Mouse (Mus musculus) midbrain, postnatal 0 days (tissue): ENCODE results near the gene Mybpc2. TPM values are rescaled to one million over a fixed set of nuclear protein-coding genes. Genes with fewer than 3 reads are reported as not detected.

Experiments used
- ATAC-seq: fragments of 200-750 bp; cut with Nextera tagmentation; 2 replicates; pipeline ENCODE4 v1.8.0; 2017; ENCODE audit warnings: moderate number of reproducible peaks, mild to moderate bottlenecking, moderate TSS enrichment, moderate library complexity; ENCODE audit not compliant: low FRiP score
- DNase-seq: peaks from one replicate; pipeline ENCODE4 v3.0.0-alpha.2; 2015; ENCODE audit warnings: low spot score
- H3K27ac ChIP-seq: fragments of 300-500 bp; sonication (generic); 2 replicates; pipeline ENCODE4 v1.5.1; 2014; ENCODE audit warnings: low read depth, mild to moderate bottlenecking, low read length, mixed read lengths
- H3K27me3 ChIP-seq: fragments of 300-500 bp; sonication (generic); 2 replicates; pipeline ENCODE4 v1.6.1; 2014; ENCODE audit warnings: low read length, control low read depth, mixed read lengths; ENCODE audit not compliant: insufficient read depth
- H3K36me3 ChIP-seq: fragments of 300-500 bp; sonication (generic); 2 replicates; pipeline ENCODE4 v1.6.1; 2014; ENCODE audit warnings: low read length, control low read depth, mixed read lengths; ENCODE audit not compliant: insufficient read depth
- H3K4me1 ChIP-seq: fragments of 300-500 bp; sonication (generic); 2 replicates; pipeline ENCODE4 v1.6.1; 2014; ENCODE audit warnings: mild to moderate bottlenecking, control low read depth, antibody characterized with exemption, low read length, mixed read lengths; ENCODE audit not compliant: insufficient read depth
- H3K4me2 ChIP-seq: fragments of 300-500 bp; sonication (generic); 2 replicates; pipeline ENCODE4 v1.6.1; 2014; ENCODE audit warnings: low read depth, mild to moderate bottlenecking, low read length, mixed read lengths; ENCODE audit not compliant: poor library complexity, severe bottlenecking
- H3K4me3 ChIP-seq: fragments of 300-500 bp; sonication (generic); 2 replicates; pipeline ENCODE4 v1.5.1; 2014; ENCODE audit warnings: low read depth, mild to moderate bottlenecking, low read length, moderate library complexity
- H3K9ac ChIP-seq: fragments of 300-500 bp; sonication (generic); replicated peaks from 2 replicates; pipeline ENCODE4 v1.6.1; 2014; ENCODE audit warnings: mild to moderate bottlenecking, low read length, moderate library complexity, mixed read lengths; ENCODE audit not compliant: poor library complexity, severe bottlenecking
- H3K9me3 ChIP-seq: fragments of 300-500 bp; sonication (generic); 2 replicates; pipeline ENCODE4 v1.6.1; 2016; ENCODE audit warnings: low read length, control low read depth
- CTCF ChIP-seq: IDR thresholded peaks from 2 replicates; pipeline ENCODE4 v1.5.1; 2016; ENCODE audit warnings: antibody characterized with exemption, mild to moderate bottlenecking
- WGBS: fragments of 180-500 bp; shearing (Covaris S2); extraction: QIAGEN DNeasy Blood & Tissue Kit; methylation state at CpG from one replicate; pipeline ENCODE4 v1.1.7; 2014; 5-methylcytosine and 5-hydroxymethylcytosine counted together
- polyA plus RNA-seq: library from polyadenylated mRNA; unstranded; fragments of >200 nt; fragmentation: Nextera tagmentation; extraction: Ambion mirVana; gene quantifications from 2 replicates; pipeline ENCODE4 v1.2.1, GENCODE M21; 2015
- total RNA-seq: library from RNA; depleted of rRNA; stranded (reverse); fragments of >200 nt; gene quantifications from 2 replicates; pipeline ENCODE4 v1.2.3, GENCODE M21; 2014

The Mybpc2 gene
- total and polyA plus RNA-seq, 2 experiments from 2014 or later = 0.27 to 0.28 TPM

GRCm38 (mm10) chr7:44463056-44463425 lies 61.4 kb downstream of the Mybpc2 start:
- no peak overlapping the region for H3K9ac ChIP-seq
- DNase-seq = no peak
- no peak overlapping the region for H3K4me3 ChIP-seq
- no peaks in the 10 kb centered on the region for H3K27me3 ChIP-seq
- H3K4me2 ChIP-seq = no peak overlapping the region
- peaks cover 14% of the 10 kb centered on the region; the same call in 1 of the 2 replicates for H3K4me1 ChIP-seq
- 40% methylated on average over 8 of the region's 8 CpGs for WGBS
- peaks cover 58% of the 10 kb centered on the region for H3K36me3 ChIP-seq
- no peak overlapping the region for H3K27ac ChIP-seq
- no peak for ATAC-seq
- H3K9me3 ChIP-seq = no peaks in the 10 kb centered on the region
- no peak for TF ChIP-seq CTCF

- 36% methylated on average over 64 of the region's 77 CpGs for WGBS
- Histone ChIP-seq H3K27ac (peak overlapping the region; percentile 34; the same call in 1 of the 2 replicates), H3K4me2 (no peak overlapping the region), H3K4me1 (peaks cover 14% of the 10 kb centered on the region; the same call in 1 of the 2 replicates), H3K27me3 (no peaks in the 10 kb centered on the region), H3K4me3 (no peak overlapping the region), H3K36me3 (peaks cover 62% of the 10 kb centered on the region), H3K9me3 (no peaks in the 10 kb centered on the region), H3K9ac (no peak overlapping the region)
- no peak for DNase-seq
- TF ChIP-seq CTCF = peak; percentile 47
- no peak for ATAC-seq
Measured at GRCm38 (mm10) chr7:44462218-44463055, 62.0 kb downstream of the Mybpc2 start.

GRCm38 (mm10) chr7:44461503-44462217 lies 62.8 kb downstream of the Mybpc2 start:
- Histone ChIP-seq H3K36me3 (peaks cover 70% of the 10 kb centered on the region), H3K9me3 (no peaks in the 10 kb centered on the region), H3K27me3 (no peaks in the 10 kb centered on the region), H3K27ac (no peak overlapping the region), H3K4me2 (no peak overlapping the region), H3K4me1 (peaks cover 14% of the 10 kb centered on the region; the same call in 1 of the 2 replicates), H3K4me3 (no peak overlapping the region), H3K9ac (no peak overlapping the region)
- no peak for TF ChIP-seq CTCF
- 76% methylated on average over 57 of the region's 57 CpGs for WGBS
- no peak for ATAC-seq
- no peak for DNase-seq

GRCm38 (mm10) chr7:44460767-44461502 lies 63.5 kb downstream of the Mybpc2 start:
- no peak for TF ChIP-seq CTCF
- no peak overlapping the region for H3K9ac ChIP-seq
- H3K4me1 ChIP-seq = peaks cover 14% of the 10 kb centered on the region; the same call in 1 of the 2 replicates
- no peaks in the 10 kb centered on the region for H3K9me3 ChIP-seq
- DNase-seq (no peak), ATAC-seq (no peak)
- H3K27ac ChIP-seq = no peak overlapping the region
- peaks cover 70% of the 10 kb centered on the region for H3K36me3 ChIP-seq
- no peak overlapping the region for H3K4me2 ChIP-seq
- 80% methylated on average over 31 of the region's 31 CpGs for WGBS
- no peaks in the 10 kb centered on the region for H3K27me3 ChIP-seq
- no peak overlapping the region for H3K4me3 ChIP-seq

- DNase-seq (no peak), ATAC-seq (no peak)
- Histone ChIP-seq H3K27ac (no peak overlapping the region), H3K4me3 (no peak overlapping the region), H3K27me3 (no peaks in the 10 kb centered on the region), H3K4me2 (no peak overlapping the region), H3K4me1 (peaks cover 11% of the 10 kb centered on the region; the same call in 1 of the 2 replicates), H3K9me3 (no peaks in the 10 kb centered on the region), H3K36me3 (peaks cover 68% of the 10 kb centered on the region), H3K9ac (no peak overlapping the region)
- 73% methylated on average over 6 of the region's 6 CpGs for WGBS
- TF ChIP-seq CTCF = no peak
Measured at GRCm38 (mm10) chr7:44460067-44460466, 64.4 kb downstream of the Mybpc2 start.
